Mouse (Mus musculus) forebrain, postnatal 0 days (tissue): Measurements from ENCODE around the gene Tox3. TPM values are rescaled to one million over a fixed set of nuclear protein-coding genes. Genes with fewer than 3 reads are reported as not detected.
A peak's percentile ranks its signal among the peaks of the same experiment; 100 is the strongest.

Experiments used
- ATAC-seq: fragments of 200-750 bp; cut with Nextera tagmentation; 2 replicates; pipeline ENCODE4 v1.8.0; 2017; ENCODE audit warnings: mild to moderate bottlenecking, moderate library complexity
- DNase-seq: peaks from one replicate; pipeline ENCODE4 v3.0.0-alpha.2; 2015
- H3K27ac ChIP-seq: fragments of 300-500 bp; sonication (generic); 2 replicates; pipeline ENCODE4 v1.5.1; 2014; ENCODE audit warnings: low read depth, mild to moderate bottlenecking, antibody characterized with exemption, low read length, moderate library complexity, mixed read lengths
- H3K27me3 ChIP-seq: fragments of 300-500 bp; sonication (generic); 2 replicates; pipeline ENCODE4 v1.6.1; 2014; ENCODE audit warnings: mild to moderate bottlenecking, low read length, mixed read lengths; ENCODE audit not compliant: insufficient read depth
- H3K36me3 ChIP-seq: fragments of 300-500 bp; sonication (generic); 2 replicates; pipeline ENCODE4 v1.6.1; 2014; ENCODE audit warnings: mild to moderate bottlenecking, moderate library complexity; ENCODE audit not compliant: insufficient read depth
- H3K4me1 ChIP-seq: fragments of 300-500 bp; sonication (generic); 2 replicates; pipeline ENCODE4 v1.6.1; 2014; ENCODE audit warnings: antibody characterized with exemption; ENCODE audit not compliant: insufficient read depth
- H3K4me2 ChIP-seq: fragments of 300-500 bp; sonication (generic); 2 replicates; pipeline ENCODE4 v1.6.1; 2014; ENCODE audit warnings: low read depth, mild to moderate bottlenecking, moderate library complexity
- H3K4me3 ChIP-seq: fragments of 300-500 bp; sonication (generic); 2 replicates; pipeline ENCODE4 v1.5.1; 2014; ENCODE audit warnings: low read depth, low read length, mixed read lengths
- H3K9ac ChIP-seq: fragments of 300-500 bp; sonication (generic); 2 replicates; pipeline ENCODE4 v1.6.1; 2014; ENCODE audit warnings: mild to moderate bottlenecking
- H3K9me3 ChIP-seq: fragments of 300-500 bp; sonication (generic); 2 replicates; pipeline ENCODE4 v1.6.1; 2016; ENCODE audit warnings: low read length
- CTCF ChIP-seq: sonication (generic); IDR thresholded peaks from 2 replicates; pipeline ENCODE4 v1.5.1; 2016; ENCODE audit warnings: antibody characterized with exemption, control low read depth, low read depth
- WGBS: fragments of 180-500 bp; shearing (Covaris S2); extraction: QIAGEN DNeasy Blood & Tissue Kit; methylation state at CpG from one replicate; pipeline ENCODE4 v1.1.7; 2014; 5-methylcytosine and 5-hydroxymethylcytosine counted together
- polyA plus RNA-seq: library from polyadenylated mRNA; unstranded; fragments of >200 nt; fragmentation: Nextera tagmentation; extraction: Ambion mirVana; gene quantifications from 2 replicates; pipeline ENCODE4 v1.2.1, GENCODE M21; 2015
- total RNA-seq: library from RNA; depleted of rRNA; stranded (reverse); fragments of >200 nt; gene quantifications from 2 replicates; pipeline ENCODE4 v1.2.3, GENCODE M21; 2014

The Tox3 gene
- total and polyA plus RNA-seq, 2 experiments from 2014 or later, result 26.5 to 35.6 TPM

DNA sequence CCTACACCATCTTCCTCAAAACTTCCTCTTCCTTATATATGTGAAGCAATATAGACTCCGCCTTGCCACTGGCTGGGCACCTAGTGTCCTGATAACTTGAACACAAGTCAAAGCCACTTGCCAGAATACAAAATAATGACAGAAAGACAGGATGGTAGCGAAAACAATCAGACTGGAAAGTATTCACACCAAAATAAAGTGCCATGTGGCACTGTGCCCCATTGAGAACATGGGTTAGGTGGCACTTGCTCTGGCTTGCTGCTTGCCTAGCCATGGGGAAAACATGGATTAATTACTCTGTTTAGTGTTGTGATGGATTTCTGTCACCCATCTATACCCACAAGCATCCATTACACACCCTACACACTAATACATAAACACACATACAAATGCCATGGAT lies 105.8 kb downstream of the Tox3 start:
- 0 out of 2 replicates have a peak, but pooled peaks cover 13% of the 10 kb centered on the region for H3K4me1 ChIP-seq
- no peaks in the 10 kb centered on the region for H3K36me3 ChIP-seq
- no peaks in the 10 kb centered on the region for H3K27me3 ChIP-seq
- H3K27ac ChIP-seq, result no peak overlapping the region
- ATAC-seq (no peak), DNase-seq (peak; percentile 45)
- H3K9ac ChIP-seq, result no peak overlapping the region
- no peaks in the 10 kb centered on the region for H3K9me3 ChIP-seq
- no peak overlapping the region for H3K4me3 ChIP-seq
- H3K4me2 ChIP-seq, result no peak overlapping the region
- WGBS, result 60% methylated on average over 2 of the region's 2 CpGs
- TF ChIP-seq CTCF, result no peak

- TF ChIP-seq CTCF, result no peak
- H3K9ac ChIP-seq, result no peak overlapping the region
- no peaks in the 10 kb centered on the region for H3K36me3 ChIP-seq
- H3K4me2 ChIP-seq, result no peak overlapping the region
- H3K27ac ChIP-seq, result no peak overlapping the region
- H3K4me1 ChIP-seq, result 0 out of 2 replicates have a peak, but pooled peaks cover 13% of the 10 kb centered on the region
- WGBS, result 28% methylated on average over 4 of the region's 4 CpGs
- no peaks in the 10 kb centered on the region for H3K9me3 ChIP-seq
- no peak overlapping the region for H3K4me3 ChIP-seq
- ATAC-seq, result no peak
- H3K27me3 ChIP-seq, result no peaks in the 10 kb centered on the region
- no peak for DNase-seq
These were observed 106.7 kb downstream of the Tox3 start for GRCm38 (mm10) chr8:90241461-90241860.

DNA sequence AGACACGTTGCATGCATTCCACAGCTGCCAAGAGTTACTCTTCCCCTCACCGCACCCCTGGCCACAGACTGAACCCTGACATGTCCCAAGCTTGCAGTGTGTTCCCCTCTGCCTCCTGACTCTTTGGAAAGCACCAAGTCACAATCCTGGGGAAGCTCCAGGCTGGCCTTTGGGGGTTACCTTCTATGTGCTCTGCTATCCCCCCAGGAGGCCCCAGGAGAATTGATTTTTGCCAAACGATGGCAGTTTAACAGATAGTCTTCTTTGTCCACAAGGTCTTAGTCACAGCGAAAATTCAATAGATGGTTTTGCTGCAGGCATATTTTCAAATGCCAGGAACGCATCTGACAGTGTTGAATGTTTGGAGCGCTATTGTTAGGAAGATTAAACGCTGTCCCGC lies 115.6 kb downstream of the Tox3 start:
- Histone ChIP-seq H3K4me3 (no peak overlapping the region), H3K4me1 (no peaks in the 10 kb centered on the region), H3K9me3 (no peaks in the 10 kb centered on the region), H3K9ac (no peak overlapping the region), H3K27ac (no peak overlapping the region), H3K36me3 (no peaks in the 10 kb centered on the region), H3K27me3 (no peaks in the 10 kb centered on the region), H3K4me2 (no peak overlapping the region)
- no peak for ATAC-seq
- no peak for TF ChIP-seq CTCF
- no peak for DNase-seq
- 48% methylated on average over 8 of the region's 8 CpGs for WGBS

DNA sequence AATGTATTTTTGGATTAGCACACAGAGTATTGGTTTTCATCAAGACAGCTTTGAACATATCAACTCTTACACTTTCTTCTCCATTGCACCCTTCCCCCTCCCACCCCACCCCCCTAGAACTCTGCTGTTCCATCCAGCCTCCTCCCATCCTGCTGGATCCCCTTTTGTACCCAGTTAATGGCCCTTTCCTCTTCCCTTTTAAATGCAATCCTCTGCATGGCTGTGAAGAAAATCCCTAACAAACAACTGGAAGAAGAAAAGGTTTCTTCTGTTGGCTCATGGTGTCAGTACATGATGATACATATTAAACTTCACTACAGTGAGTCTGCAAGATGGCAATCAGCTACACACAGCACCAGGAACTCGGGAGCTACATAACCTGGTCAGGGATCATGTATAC lies 124.0 kb downstream of the Tox3 start:
- Histone ChIP-seq H3K4me2 (no peak overlapping the region), H3K27ac (no peak overlapping the region), H3K4me1 (no peaks in the 10 kb centered on the region), H3K27me3 (no peaks in the 10 kb centered on the region), H3K4me3 (no peak overlapping the region), H3K36me3 (no peaks in the 10 kb centered on the region), H3K9ac (no peak overlapping the region), H3K9me3 (no peaks in the 10 kb centered on the region)
- DNase-seq, result no peak
- WGBS, result 74% methylated on average over 1 of the region's 1 CpGs
- ATAC-seq, result no peak
- no peak for TF ChIP-seq CTCF

- no peak overlapping the region for H3K9ac ChIP-seq
- H3K4me1 ChIP-seq, result peaks cover 10% of the 10 kb centered on the region; the same call in 1 of the 2 replicates
- H3K27me3 ChIP-seq, result no peaks in the 10 kb centered on the region
- H3K4me2 ChIP-seq, result no peak overlapping the region
- TF ChIP-seq CTCF, result no peak
- WGBS, result 23% methylated on average over 14 of the region's 14 CpGs
- no peak overlapping the region for H3K27ac ChIP-seq
- H3K4me3 ChIP-seq, result no peak overlapping the region
- ATAC-seq (peak; percentile 81; the same call in 1 of the 2 replicates), DNase-seq (peak; percentile 34)
- H3K9me3 ChIP-seq, result no peaks in the 10 kb centered on the region
- H3K36me3 ChIP-seq, result no peaks in the 10 kb centered on the region
These were observed 138.8 kb downstream of the Tox3 start for GRCm38 (mm10) chr8:90209105-90210037.
